Mouse (Mus musculus): Measurements from ENCODE around the gene Dhx29. TPM values are rescaled to one million over a fixed set of nuclear protein-coding genes. Genes with fewer than 3 reads are reported as not detected.
A peak's percentile ranks its signal among the peaks of the same experiment; 100 is the strongest.

Dhx29 gene
- polyA plus RNA-seq, 1 experiment from 2014 or later: 13.2 TPM

DNA sequence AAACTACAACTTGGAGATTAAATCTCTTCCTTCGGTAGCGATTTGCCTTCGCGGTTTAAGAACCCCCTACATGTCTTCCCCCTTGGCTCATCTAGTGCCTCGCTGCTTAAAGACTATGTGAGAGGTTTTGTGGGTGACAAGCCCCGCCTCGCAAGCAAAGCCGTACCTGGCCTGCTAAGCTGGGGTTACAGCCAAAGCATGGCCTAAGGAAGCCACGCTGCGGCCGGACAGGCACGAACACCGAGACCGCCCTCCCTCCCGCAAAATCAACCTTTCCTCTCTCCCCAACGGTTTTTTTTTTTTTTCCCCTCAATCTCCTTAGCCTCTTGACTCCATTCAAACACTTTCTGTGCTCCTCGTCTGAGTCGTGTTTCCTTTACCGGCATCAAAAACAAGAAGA, 458 bp upstream of the Dhx29 start:
- peak overlapping the region; percentile 89 for H3K9ac ChIP-seq (ENCODE audit: low read length)
- peak overlapping the region; percentile 87 for H3K27ac ChIP-seq (ENCODE audit: low read length)
- H3K36me3 ChIP-seq (ENCODE audit: control insufficient read depth, insufficient read depth): peaks cover 3% of the 10 kb centered on the region; the same call in 1 of the 2 replicates
- no peaks in the 10 kb centered on the region for H3K27me3 ChIP-seq (ENCODE audit: control insufficient read depth, insufficient read depth, low read length)
- peaks cover 16% of the 10 kb centered on the region for H3K4me1 ChIP-seq (ENCODE audit: control insufficient read depth, insufficient read depth, low read length)
- ATAC-seq (replicated peaks; ENCODE audit: extremely low read depth, insufficient read depth, low FRiP score): no peak
- peak overlapping the region; percentile 88 for H3K4me3 ChIP-seq (ENCODE audit: low read length)
- 0% methylated on average over 19 of the region's 19 CpGs for WGBS
- H3K4me2 ChIP-seq (ENCODE audit: low read depth, low read length): peak overlapping the region; percentile 78
- H3K9me3 ChIP-seq (replicated peaks; ENCODE audit: control insufficient read depth, low read length): no peaks in the 10 kb centered on the region

DNA sequence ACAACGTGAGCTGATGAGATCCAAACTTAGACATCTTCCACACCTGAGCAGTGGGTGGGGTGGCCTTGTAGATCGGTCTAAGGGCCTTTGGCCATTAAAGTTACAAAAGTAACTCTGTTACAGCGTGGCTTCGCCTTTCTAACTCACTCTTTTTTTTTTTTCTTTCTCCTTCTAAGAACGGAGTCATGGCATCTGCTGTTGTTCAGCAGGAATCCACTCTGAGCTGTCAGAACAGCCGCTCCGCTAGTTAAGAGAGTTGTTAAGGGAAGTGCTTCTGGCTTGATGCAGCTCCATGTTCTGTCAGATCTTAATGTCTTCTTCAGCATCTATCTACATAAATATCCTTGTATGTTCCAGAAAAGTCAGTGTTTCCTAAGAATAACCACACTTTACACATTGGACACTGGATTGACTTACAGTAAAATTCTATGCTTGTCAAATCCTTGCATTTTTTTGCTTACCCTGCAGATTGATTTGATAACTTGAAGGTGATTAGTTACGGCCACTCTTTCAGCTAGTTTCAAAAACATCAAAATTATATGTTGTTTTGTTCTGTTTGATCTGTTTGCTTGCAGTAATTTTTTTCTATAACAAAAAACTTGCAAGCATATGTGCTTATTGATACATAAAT, 899 bp downstream of the Dhx29 start:
- Histone ChIP-seq H3K27me3 (ENCODE audit: control insufficient read depth, insufficient read depth, low read length) (no peaks in the 10 kb centered on the region), H3K9ac (ENCODE audit: low read length) (peak overlapping the region; percentile 84), H3K4me3 (ENCODE audit: low read length) (peak overlapping the region; percentile 88), H3K9me3 (replicated peaks; ENCODE audit: control insufficient read depth, low read length) (no peaks in the 10 kb centered on the region), H3K36me3 (ENCODE audit: control insufficient read depth, insufficient read depth) (peaks cover 3% of the 10 kb centered on the region; the same call in 1 of the 2 replicates), H3K4me1 (ENCODE audit: control insufficient read depth, insufficient read depth, low read length) (peaks cover 16% of the 10 kb centered on the region), H3K27ac (ENCODE audit: low read length) (peak overlapping the region; percentile 87), H3K4me2 (ENCODE audit: low read depth, low read length) (peak overlapping the region; percentile 64)
- WGBS: 5% methylated on average over 8 of the region's 8 CpGs
- ATAC-seq (replicated peaks; ENCODE audit: extremely low read depth, insufficient read depth, low FRiP score): no peak

DNA sequence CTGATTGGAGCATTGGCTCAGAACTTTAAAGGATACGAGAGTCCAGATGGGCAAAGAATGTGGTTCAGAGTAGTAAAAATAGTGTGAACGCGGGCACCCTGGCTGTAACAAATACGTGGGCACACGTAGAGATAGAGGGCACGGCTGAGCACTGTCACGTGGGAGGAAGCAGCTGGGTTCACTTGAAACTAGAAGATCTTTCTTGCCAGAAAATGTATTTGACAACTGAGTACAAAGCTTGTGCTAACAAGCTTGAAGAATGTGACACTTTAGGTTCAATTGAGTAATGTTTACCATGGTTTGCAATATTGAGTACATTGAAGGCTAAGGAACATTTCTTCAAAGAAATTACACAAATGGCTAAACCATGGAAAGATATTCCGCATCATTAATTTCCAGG, 10.9 kb downstream of the Dhx29 start:
- Histone ChIP-seq H3K36me3 (ENCODE audit: control insufficient read depth, insufficient read depth) (peaks cover 16% of the 10 kb centered on the region; the same call in 1 of the 2 replicates), H3K9ac (ENCODE audit: low read length) (no peak overlapping the region), H3K4me3 (ENCODE audit: low read length) (no peak overlapping the region), H3K4me1 (ENCODE audit: control insufficient read depth, insufficient read depth, low read length) (peaks cover 3% of the 10 kb centered on the region; the same call in 1 of the 2 replicates), H3K27me3 (ENCODE audit: control insufficient read depth, insufficient read depth, low read length) (no peaks in the 10 kb centered on the region), H3K4me2 (ENCODE audit: low read depth, low read length) (no peak overlapping the region), H3K27ac (ENCODE audit: low read length) (no peak overlapping the region), H3K9me3 (replicated peaks; ENCODE audit: control insufficient read depth, low read length) (no peaks in the 10 kb centered on the region)
- 85% methylated on average over 8 of the region's 8 CpGs for WGBS
- ATAC-seq (replicated peaks; ENCODE audit: extremely low read depth, insufficient read depth, low FRiP score): no peak

DNA sequence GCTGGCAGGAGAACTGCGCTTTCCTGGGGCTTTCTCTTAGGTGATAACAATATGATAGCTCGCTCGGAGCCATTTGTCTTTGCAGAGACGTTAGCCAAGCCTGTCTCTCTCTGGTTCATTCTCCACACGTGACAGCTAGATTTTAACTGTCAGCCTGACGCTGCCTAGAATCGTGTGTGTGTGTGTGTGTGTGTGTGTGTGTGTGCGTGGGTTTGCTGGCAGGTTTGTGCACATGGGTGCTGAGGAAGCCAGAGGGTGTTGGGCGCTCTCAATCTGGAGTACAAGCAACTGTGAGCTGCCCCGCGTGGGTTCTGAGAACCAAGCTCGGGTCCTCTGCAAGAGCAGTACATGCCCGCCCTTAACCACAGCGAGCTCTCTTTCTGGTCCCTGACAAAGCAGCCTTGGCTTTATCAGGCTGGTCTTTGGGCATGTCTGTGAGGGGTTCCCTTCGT, 14.7 kb downstream of the Dhx29 start:
- Histone ChIP-seq H3K4me2 (ENCODE audit: low read depth, low read length) (peak overlapping the region; percentile 13; the same call in 1 of the 2 replicates), H3K4me1 (ENCODE audit: control insufficient read depth, insufficient read depth, low read length) (peaks cover 3% of the 10 kb centered on the region; the same call in 1 of the 2 replicates), H3K27me3 (ENCODE audit: control insufficient read depth, insufficient read depth, low read length) (no peaks in the 10 kb centered on the region), H3K27ac (ENCODE audit: low read length) (no peak overlapping the region), H3K9ac (ENCODE audit: low read length) (no peak overlapping the region), H3K9me3 (replicated peaks; ENCODE audit: control insufficient read depth, low read length) (no peaks in the 10 kb centered on the region), H3K4me3 (ENCODE audit: low read length) (no peak overlapping the region), H3K36me3 (ENCODE audit: control insufficient read depth, insufficient read depth) (peaks cover 27% of the 10 kb centered on the region)
- 39% methylated on average over 15 of the region's 15 CpGs for WGBS
- 0 out of 2 replicates have a peak, but pooled peaks have one; percentile 14 for ATAC-seq (replicated peaks; ENCODE audit: extremely low read depth, insufficient read depth, low FRiP score)

DNA sequence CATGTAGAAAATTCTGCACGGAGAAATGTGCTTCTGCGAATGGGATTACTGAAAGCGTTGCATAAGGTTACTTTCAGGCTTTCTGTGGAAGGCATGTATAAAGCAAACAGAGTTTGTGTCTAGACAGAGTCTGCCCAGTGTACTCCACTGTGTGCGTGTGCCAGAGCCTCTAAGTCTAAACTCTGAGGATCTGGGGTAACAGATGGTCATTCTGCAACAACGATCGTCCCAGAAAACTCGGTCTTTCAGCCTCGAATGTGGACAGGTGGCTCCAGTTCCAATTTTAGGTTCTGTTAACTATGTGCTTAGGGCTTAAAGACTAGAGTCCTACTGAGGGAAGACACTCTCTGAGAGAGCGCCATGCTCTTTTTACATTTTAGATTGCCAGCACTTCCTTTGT, 18.1 kb downstream of the Dhx29 start:
- no peak overlapping the region for H3K4me3 ChIP-seq (ENCODE audit: low read length)
- H3K4me2 ChIP-seq (ENCODE audit: low read depth, low read length): no peak overlapping the region
- no peaks in the 10 kb centered on the region for H3K27me3 ChIP-seq (ENCODE audit: control insufficient read depth, insufficient read depth, low read length)
- no peak overlapping the region for H3K9ac ChIP-seq (ENCODE audit: low read length)
- H3K36me3 ChIP-seq (ENCODE audit: control insufficient read depth, insufficient read depth): peaks cover 44% of the 10 kb centered on the region
- H3K27ac ChIP-seq (ENCODE audit: low read length): no peak overlapping the region
- H3K9me3 ChIP-seq (replicated peaks; ENCODE audit: control insufficient read depth, low read length): no peaks in the 10 kb centered on the region
- ATAC-seq (replicated peaks; ENCODE audit: extremely low read depth, insufficient read depth, low FRiP score): no peak
- H3K4me1 ChIP-seq (ENCODE audit: control insufficient read depth, insufficient read depth, low read length): peaks cover 3% of the 10 kb centered on the region; the same call in 1 of the 2 replicates
- WGBS: 93% methylated on average over 9 of the region's 9 CpGs

DNA sequence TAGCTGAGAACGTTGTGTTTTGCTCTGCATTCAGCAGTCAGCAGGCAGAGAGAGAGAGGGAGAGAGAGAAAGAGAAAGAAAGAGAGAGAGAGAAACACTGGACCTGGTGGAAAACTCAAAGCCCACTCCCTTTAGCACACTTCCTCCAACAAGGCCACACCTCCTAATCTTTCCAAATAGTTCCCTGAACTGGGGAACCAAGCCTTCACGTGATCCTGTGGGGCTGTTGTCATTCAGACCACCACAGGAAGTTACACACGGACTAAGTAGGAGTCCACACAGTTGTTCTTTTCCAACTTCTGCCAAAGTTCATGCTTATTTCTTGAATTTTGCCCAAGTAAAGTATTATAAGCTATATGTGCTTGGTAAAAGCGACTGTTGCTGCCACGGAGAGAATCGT, 18.6 kb downstream of the Dhx29 start:
- no peak for ATAC-seq (replicated peaks; ENCODE audit: extremely low read depth, insufficient read depth, low FRiP score)
- no peaks in the 10 kb centered on the region for H3K27me3 ChIP-seq (ENCODE audit: control insufficient read depth, insufficient read depth, low read length)
- peaks cover 47% of the 10 kb centered on the region for H3K36me3 ChIP-seq (ENCODE audit: control insufficient read depth, insufficient read depth)
- H3K4me2 ChIP-seq (ENCODE audit: low read depth, low read length): no peak overlapping the region
- H3K4me3 ChIP-seq (ENCODE audit: low read length): no peak overlapping the region
- peaks cover 3% of the 10 kb centered on the region; the same call in 1 of the 2 replicates for H3K4me1 ChIP-seq (ENCODE audit: control insufficient read depth, insufficient read depth, low read length)
- no peak overlapping the region for H3K27ac ChIP-seq (ENCODE audit: low read length)
- H3K9me3 ChIP-seq (replicated peaks; ENCODE audit: control insufficient read depth, low read length): no peaks in the 10 kb centered on the region
- WGBS: 77% methylated on average over 6 of the region's 6 CpGs
- H3K9ac ChIP-seq (ENCODE audit: low read length): no peak overlapping the region

DNA sequence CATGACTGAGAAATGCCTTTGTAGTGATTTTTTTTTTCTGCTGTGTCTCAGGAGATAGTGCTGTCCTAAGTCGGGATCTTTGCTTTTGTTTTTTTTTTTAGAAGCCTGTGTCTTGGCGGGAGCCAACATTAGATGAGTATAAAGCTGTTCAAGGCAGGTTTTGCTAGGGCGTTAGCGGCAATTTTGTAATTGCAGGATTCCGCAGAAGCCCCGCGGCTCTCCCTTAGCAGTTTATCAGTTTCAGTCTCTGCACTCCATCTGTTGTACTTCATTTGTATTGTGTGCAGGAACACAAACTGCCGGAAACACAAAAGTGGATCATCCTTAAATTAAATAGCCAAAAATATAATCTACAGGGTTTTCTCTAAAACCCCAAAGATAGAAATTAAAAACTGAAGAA, 26.8 kb downstream of the Dhx29 start:
- peaks cover 35% of the 10 kb centered on the region for H3K36me3 ChIP-seq (ENCODE audit: control insufficient read depth, insufficient read depth)
- H3K27me3 ChIP-seq (ENCODE audit: control insufficient read depth, insufficient read depth, low read length): no peaks in the 10 kb centered on the region
- H3K9ac ChIP-seq (ENCODE audit: low read length): no peak overlapping the region
- H3K4me1 ChIP-seq (ENCODE audit: control insufficient read depth, insufficient read depth, low read length): no peaks in the 10 kb centered on the region
- H3K4me2 ChIP-seq (ENCODE audit: low read depth, low read length): no peak overlapping the region
- no peak overlapping the region for H3K27ac ChIP-seq (ENCODE audit: low read length)
- no peak overlapping the region for H3K4me3 ChIP-seq (ENCODE audit: low read length)
- no peaks in the 10 kb centered on the region for H3K9me3 ChIP-seq (replicated peaks; ENCODE audit: control insufficient read depth, low read length)
- WGBS: 90% methylated on average over 8 of the region's 8 CpGs
- ATAC-seq (replicated peaks; ENCODE audit: extremely low read depth, insufficient read depth, low FRiP score): no peak

DNA sequence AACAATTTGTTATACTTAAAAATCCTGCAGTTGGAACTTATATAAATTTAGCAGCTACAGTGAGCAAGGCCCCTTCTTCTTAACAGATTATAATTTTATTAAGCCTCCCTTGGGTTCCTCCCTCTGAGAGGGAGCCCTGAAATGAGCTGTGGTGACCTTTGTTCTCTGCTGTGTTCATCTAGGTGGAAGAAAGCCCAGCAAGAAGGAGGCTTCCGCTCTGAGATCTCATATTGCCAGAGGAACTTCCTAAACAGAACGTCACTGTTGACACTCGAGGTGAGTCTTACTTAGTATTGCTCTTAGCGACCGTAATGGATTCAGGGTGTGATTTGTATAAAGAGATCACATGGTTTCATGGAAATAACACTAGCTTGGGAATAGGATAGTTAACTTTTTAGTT, 35.8 kb downstream of the Dhx29 start:
- H3K27ac ChIP-seq (ENCODE audit: low read length): no peak overlapping the region
- H3K4me2 ChIP-seq (ENCODE audit: low read depth, low read length): no peak overlapping the region
- H3K27me3 ChIP-seq (ENCODE audit: control insufficient read depth, insufficient read depth, low read length): no peaks in the 10 kb centered on the region
- no peak overlapping the region for H3K4me3 ChIP-seq (ENCODE audit: low read length)
- 83% methylated on average over 5 of the region's 5 CpGs for WGBS
- no peak overlapping the region for H3K9ac ChIP-seq (ENCODE audit: low read length)
- H3K9me3 ChIP-seq (replicated peaks; ENCODE audit: control insufficient read depth, low read length): no peaks in the 10 kb centered on the region
- ATAC-seq (replicated peaks; ENCODE audit: extremely low read depth, insufficient read depth, low FRiP score): no peak
- no peaks in the 10 kb centered on the region for H3K4me1 ChIP-seq (ENCODE audit: control insufficient read depth, insufficient read depth, low read length)
- peaks cover 26% of the 10 kb centered on the region for H3K36me3 ChIP-seq (ENCODE audit: control insufficient read depth, insufficient read depth)

DNA sequence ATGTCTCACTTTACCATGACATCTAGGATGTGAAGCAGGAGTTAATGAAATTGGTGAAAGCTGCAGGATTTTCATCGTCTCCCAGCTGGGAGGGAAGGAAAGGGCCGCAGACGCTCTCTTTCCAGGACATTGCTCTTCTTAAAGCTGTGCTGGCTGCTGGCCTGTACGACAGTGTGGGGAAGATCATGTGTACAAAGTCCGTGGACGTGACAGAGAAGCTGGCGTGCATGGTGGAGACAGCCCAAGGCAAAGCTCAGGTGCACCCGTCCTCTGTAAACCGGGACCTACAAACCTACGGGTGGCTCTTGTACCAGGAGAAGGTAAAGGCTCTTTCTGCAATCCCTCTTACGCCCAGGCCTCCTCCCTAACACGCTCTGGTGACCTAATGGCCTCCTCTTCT, 37.2 kb downstream of the Dhx29 start:
- Histone ChIP-seq H3K4me3 (ENCODE audit: low read length) (no peak overlapping the region), H3K4me2 (ENCODE audit: low read depth, low read length) (no peak overlapping the region), H3K4me1 (ENCODE audit: control insufficient read depth, insufficient read depth, low read length) (no peaks in the 10 kb centered on the region), H3K36me3 (ENCODE audit: control insufficient read depth, insufficient read depth) (peaks cover 28% of the 10 kb centered on the region), H3K27me3 (ENCODE audit: control insufficient read depth, insufficient read depth, low read length) (no peaks in the 10 kb centered on the region), H3K9ac (ENCODE audit: low read length) (no peak overlapping the region), H3K9me3 (replicated peaks; ENCODE audit: control insufficient read depth, low read length) (no peaks in the 10 kb centered on the region), H3K27ac (ENCODE audit: low read length) (no peak overlapping the region)
- ATAC-seq (replicated peaks; ENCODE audit: extremely low read depth, insufficient read depth, low FRiP score): no peak
- WGBS: 88% methylated on average over 12 of the region's 12 CpGs
